Mouse (Mus musculus) mesoderm, embryonic 11.5 days (tissue): ENCODE measurements at regions not wholly inside any gene's neighbourhood (a gene's known extent, or its start where the extent isn't known, plus 50 kb on each side); places are given as distances from the start of the nearest gene placed in this dataset.
"Not testable (repeated sequence)": the region's sequence is repeated elsewhere in the genome, so short reads cannot be mapped to it uniquely, and the experiment has no call there.

Source experiments
- DNase-seq: peaks from one replicate; pipeline ENCODE4 v3.0.0-alpha.2; 2012; ENCODE audit warnings: low read depth, low spot score

GRCm38 (mm10) chr17:69563165-69563564 lies 124.0 kb downstream of the Akain1 start:
- peak; percentile 79 for DNase-seq

GRCm38 (mm10) chr17:69571070-69571669 lies 132.0 kb downstream of the Akain1 start:
- not testable (repeated sequence) for DNase-seq

- DNase-seq: no peak
Measured at GRCm38 (mm10) chr17:69590553-69590952, 151.4 kb downstream of the Akain1 start.

- no peak for DNase-seq
Measured at GRCm38 (mm10) chr17:69597773-69598295, 158.7 kb downstream of the Akain1 start.

GRCm38 (mm10) chr17:69598461-69598860 lies 159.3 kb downstream of the Akain1 start:
- DNase-seq: no peak

GRCm38 (mm10) chr17:69603596-69603995 lies 164.5 kb downstream of the Akain1 start:
- no peak for DNase-seq

GRCm38 (mm10) chr17:69604698-69605097 lies 165.6 kb downstream of the Akain1 start:
- DNase-seq: peak; percentile 2

- no peak for DNase-seq
Measured at GRCm38 (mm10) chr17:69605458-69605857, 166.3 kb downstream of the Akain1 start.

GRCm38 (mm10) chr17:69631411-69631810 lies 192.3 kb downstream of the Akain1 start:
- no peak for DNase-seq

GRCm38 (mm10) chr17:69650496-69650895 lies 211.4 kb downstream of the Akain1 start:
- not testable (repeated sequence) for DNase-seq

GRCm38 (mm10) chr17:69654586-69654985 lies 215.5 kb downstream of the Akain1 start:
- no peak for DNase-seq

GRCm38 (mm10) chr17:69672530-69672929 lies 233.4 kb downstream of the Akain1 start:
- no peak for DNase-seq

GRCm38 (mm10) chr17:69683091-69683490 lies 244.0 kb downstream of the Akain1 start:
- no peak for DNase-seq

GRCm38 (mm10) chr17:69685625-69686257 lies 246.6 kb downstream of the Akain1 start:
- no peak for DNase-seq

GRCm38 (mm10) chr17:69686383-69686782 lies 247.3 kb downstream of the Akain1 start:
- DNase-seq: no peak

- DNase-seq: no peak
Measured at GRCm38 (mm10) chr17:69695341-69695740, 256.2 kb downstream of the Akain1 start.

GRCm38 (mm10) chr17:69727325-69727724 lies 241.5 kb upstream of the Dlgap1 start:
- no peak for DNase-seq

- DNase-seq: no peak
Measured at GRCm38 (mm10) chr17:69732981-69733380, 235.9 kb upstream of the Dlgap1 start.

- no peak for DNase-seq
Measured at GRCm38 (mm10) chr17:69736379-69737096, 232.3 kb upstream of the Dlgap1 start.

GRCm38 (mm10) chr17:69769002-69769421 lies 199.9 kb upstream of the Dlgap1 start:
- DNase-seq: no peak

- DNase-seq: no peak
Measured at GRCm38 (mm10) chr17:69770046-69770445, 198.8 kb upstream of the Dlgap1 start.

GRCm38 (mm10) chr17:69781201-69781600 lies 187.7 kb upstream of the Dlgap1 start:
- no peak for DNase-seq
